Mouse (Mus musculus): ENCODE measurements around the gene Sppl2b. TPM values are rescaled to one million over a fixed set of nuclear protein-coding genes. Genes with fewer than 3 reads are reported as not detected.

Sppl2b gene
- polyA plus RNA-seq, 1 experiment from 2014 or later, result 27.6 TPM

DNA sequence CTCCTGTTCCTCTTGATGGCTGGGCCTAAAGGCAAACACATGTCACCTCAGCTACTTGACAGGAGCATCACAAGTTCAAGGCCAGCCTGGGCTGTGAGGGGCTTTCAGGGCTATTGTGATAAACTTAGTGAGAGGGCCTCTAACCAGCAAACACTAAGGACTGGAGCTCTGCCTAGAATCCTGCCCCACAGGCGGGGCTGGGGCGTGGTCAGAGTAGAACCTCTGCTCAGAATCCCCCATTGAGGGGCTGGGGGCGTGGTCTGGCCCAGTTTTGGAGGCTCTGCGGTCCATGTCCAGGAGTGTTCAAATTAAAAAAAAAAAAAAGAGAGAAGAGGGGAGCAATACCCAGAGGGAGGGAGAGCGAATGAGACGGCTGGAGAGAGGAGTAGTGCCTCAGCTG, 40.6 kb downstream of the Sppl2b start:
- no peaks in the 10 kb centered on the region for H3K27me3 ChIP-seq (ENCODE audit: insufficient read depth, low read length)
- H3K4me3 ChIP-seq (ENCODE audit: low read depth, low read length), result no peak overlapping the region
- 83% methylated on average over 6 of the region's 6 CpGs for WGBS (ENCODE audit: insufficient replicate concordance)
- H3K27ac ChIP-seq (ENCODE audit: low read depth), result no peak overlapping the region
- no peak overlapping the region for H3K4me2 ChIP-seq (ENCODE audit: low read depth, low read length)
- peaks cover 12% of the 10 kb centered on the region; the same call in 1 of the 2 replicates for H3K36me3 ChIP-seq (replicated peaks; ENCODE audit: insufficient read depth, low read length)
- no peak for ATAC-seq
- no peak for TF ChIP-seq EP300 (IDR thresholded peaks at IDR 0.05; ENCODE audit: low read depth)
- TF ChIP-seq CTCF (IDR thresholded peaks at IDR 0.05; ENCODE audit: low read depth), result no peak
- peaks cover 13% of the 10 kb centered on the region for H3K4me1 ChIP-seq (ENCODE audit: insufficient read depth)
- H3K9ac ChIP-seq (replicated peaks), result no peak overlapping the region
- no peak for DNase-seq
- no peaks in the 10 kb centered on the region for H3K9me3 ChIP-seq (ENCODE audit: low read length)

DNA sequence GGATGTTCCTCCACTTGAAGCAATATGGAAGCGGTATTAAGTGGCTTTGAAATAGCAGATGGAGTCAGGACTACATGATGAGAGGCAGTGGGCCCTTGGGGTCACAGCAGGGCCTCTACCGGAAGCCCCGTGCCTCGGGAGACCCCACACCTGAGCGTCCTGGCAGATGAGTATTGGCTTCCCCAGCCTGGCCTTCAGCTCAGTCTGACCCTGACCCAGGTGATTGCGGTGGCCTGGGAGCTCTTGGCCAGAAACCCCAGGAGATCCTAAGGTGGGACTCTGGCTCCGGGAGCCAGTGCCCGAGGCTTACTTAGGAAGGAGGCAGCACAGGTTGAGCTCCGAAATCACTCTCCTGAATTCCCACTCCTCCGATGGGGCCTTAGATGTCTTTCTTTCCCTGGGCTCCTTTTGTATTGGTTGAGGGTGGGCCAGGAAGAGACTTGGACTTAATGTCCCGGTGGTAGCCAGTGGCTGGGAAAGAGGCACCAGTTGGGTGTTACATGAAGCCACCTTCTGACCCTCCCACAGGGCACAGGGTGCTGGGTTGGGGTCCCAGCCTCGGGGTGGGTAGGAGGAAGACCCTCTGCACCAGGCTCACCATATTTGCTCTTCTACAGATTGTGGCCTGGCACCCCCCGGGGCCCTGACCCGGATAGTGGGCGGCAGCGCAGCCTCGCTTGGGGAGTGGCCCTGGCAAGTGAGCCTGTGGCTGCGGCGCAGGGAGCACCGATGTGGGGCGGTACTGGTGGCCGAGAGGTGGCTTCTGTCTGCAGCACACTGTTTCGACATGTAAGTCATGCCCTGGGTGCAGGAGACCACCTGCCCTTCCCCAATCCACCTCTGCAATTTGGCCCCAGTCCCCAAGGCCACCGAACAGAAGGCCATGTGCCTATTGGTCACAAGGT, 41.8 kb downstream of the Sppl2b start:
- Histone ChIP-seq H3K4me1 (ENCODE audit: insufficient read depth) (peaks cover 15% of the 10 kb centered on the region), H3K9ac (replicated peaks) (no peak overlapping the region), H3K9me3 (ENCODE audit: low read length) (no peaks in the 10 kb centered on the region), H3K27me3 (ENCODE audit: insufficient read depth, low read length) (no peaks in the 10 kb centered on the region), H3K4me2 (ENCODE audit: low read depth, low read length) (no peak overlapping the region), H3K27ac (ENCODE audit: low read depth) (no peak overlapping the region), H3K4me3 (ENCODE audit: low read depth, low read length) (no peak overlapping the region), H3K36me3 (replicated peaks; ENCODE audit: insufficient read depth, low read length) (peaks cover 12% of the 10 kb centered on the region; the same call in 1 of the 2 replicates)
- ATAC-seq (no peak), DNase-seq (no peak)
- 69% methylated on average over 24 of the region's 24 CpGs for whole genome bisulfite sequencing (ENCODE audit: insufficient replicate concordance)
- TF ChIP-seq CTCF (IDR thresholded peaks at IDR 0.05; ENCODE audit: low read depth) (no peak), EP300 (IDR thresholded peaks at IDR 0.05; ENCODE audit: low read depth) (no peak)

DNA sequence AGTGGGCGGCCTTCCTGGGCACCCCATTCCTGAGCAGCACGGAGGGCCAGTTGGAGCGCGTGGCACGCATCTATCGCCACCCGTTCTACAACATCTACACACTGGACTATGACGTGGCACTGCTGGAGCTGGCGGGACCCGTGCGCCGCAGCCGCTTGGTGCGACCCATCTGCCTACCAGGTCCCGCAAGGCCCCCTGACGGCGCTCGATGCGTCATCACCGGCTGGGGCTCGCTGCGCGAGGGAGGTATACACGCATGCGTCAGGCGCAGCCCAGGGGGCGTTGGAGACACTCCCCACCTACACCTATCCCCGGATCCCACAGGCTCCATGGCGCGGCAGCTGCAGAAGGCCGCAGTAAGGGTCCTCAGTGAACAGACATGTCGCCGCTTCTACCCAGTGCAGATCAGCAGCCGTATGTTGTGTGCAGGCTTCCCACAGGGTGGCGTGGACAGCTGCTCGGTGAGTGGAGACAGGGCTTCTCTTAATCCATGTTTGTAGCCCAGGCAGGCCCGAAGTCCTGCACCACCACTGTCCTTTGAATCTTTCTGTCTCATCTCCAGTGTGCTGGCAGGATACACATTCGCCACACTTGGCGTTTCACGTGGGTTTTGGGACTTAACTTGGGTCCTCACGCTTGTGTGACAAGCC, 42.9 kb downstream of the Sppl2b start:
- Histone ChIP-seq H3K4me2 (ENCODE audit: low read depth, low read length) (no peak overlapping the region), H3K9ac (replicated peaks) (no peak overlapping the region), H3K9me3 (ENCODE audit: low read length) (no peaks in the 10 kb centered on the region), H3K27me3 (ENCODE audit: insufficient read depth, low read length) (no peaks in the 10 kb centered on the region), H3K27ac (ENCODE audit: low read depth) (no peak overlapping the region), H3K36me3 (replicated peaks; ENCODE audit: insufficient read depth, low read length) (peaks cover 14% of the 10 kb centered on the region; the same call in 1 of the 2 replicates), H3K4me3 (ENCODE audit: low read depth, low read length) (no peak overlapping the region), H3K4me1 (ENCODE audit: insufficient read depth) (peaks cover 15% of the 10 kb centered on the region)
- no peak for ATAC-seq
- no peak for TF ChIP-seq EP300 (IDR thresholded peaks at IDR 0.05; ENCODE audit: low read depth)
- DNase-seq, result no peak
- 58% methylated on average over 41 of the region's 41 CpGs for WGBS (ENCODE audit: insufficient replicate concordance)

DNA sequence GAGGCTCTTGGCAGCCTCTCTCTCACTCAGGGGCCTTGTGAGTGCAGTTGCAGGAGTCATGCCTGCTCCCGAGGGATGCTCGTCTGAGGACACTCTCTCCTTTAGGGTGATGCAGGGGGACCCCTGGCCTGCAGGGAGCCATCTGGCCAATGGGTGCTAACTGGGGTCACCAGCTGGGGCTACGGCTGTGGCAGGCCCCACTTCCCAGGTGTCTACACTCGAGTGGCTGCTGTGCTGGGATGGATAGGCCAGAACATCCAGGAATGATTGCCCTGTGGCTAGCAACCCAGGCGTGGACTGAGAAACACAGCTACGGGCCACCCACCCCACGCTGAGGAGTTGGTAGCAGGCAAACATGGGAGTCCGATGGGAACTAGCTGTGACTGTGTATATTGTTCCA, 44.0 kb downstream of the Sppl2b start:
- H3K4me2 ChIP-seq (ENCODE audit: low read depth, low read length), result peak overlapping the region; percentile 99; the same call in 1 of the 2 replicates

DNA sequence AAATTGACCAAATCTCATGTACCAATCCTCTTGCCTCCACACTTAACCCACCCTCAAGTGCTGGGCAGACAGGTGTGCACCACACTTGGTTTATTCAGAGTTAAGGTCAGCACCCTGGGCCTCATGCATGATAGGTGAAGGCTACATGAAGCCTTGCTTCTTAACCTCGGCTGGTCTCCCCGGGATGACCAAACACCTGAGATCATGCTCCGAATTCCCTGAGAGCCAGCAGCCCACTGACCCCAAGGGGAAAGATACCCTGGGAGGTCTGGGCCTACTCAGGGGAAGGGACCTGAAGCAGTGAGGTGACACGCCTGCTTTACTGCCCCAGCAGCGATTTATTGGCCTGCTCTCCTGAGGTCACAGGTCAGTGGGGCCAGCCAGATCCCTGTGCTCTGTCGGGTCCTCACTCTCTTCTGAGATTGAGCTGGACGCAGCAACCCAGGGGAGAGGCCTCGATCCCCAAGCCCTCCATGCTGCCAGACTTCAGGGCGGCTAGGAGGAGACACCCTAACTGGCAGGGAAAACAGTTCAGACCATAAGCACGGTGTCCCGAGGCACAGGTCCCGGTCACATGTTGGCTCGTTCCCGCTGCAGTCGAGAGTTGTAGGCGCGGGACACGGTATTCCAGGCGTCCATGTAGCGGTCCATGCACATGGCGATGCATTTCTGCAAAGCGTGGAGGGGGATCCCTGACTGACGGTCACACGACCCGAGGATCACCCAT, 44.7 kb downstream of the Sppl2b start:
- ATAC-seq, result no peak

More for the DNA sequence above, 44.0 kb downstream of the Sppl2b start:
- Histone ChIP-seq H3K27me3 (ENCODE audit: insufficient read depth, low read length) (no peaks in the 10 kb centered on the region), H3K9me3 (ENCODE audit: low read length) (no peaks in the 10 kb centered on the region), H3K9ac (replicated peaks) (no peak overlapping the region), H3K4me1 (ENCODE audit: insufficient read depth) (peaks cover 15% of the 10 kb centered on the region), H3K4me3 (ENCODE audit: low read depth, low read length) (no peak overlapping the region), H3K27ac (ENCODE audit: low read depth) (no peak overlapping the region), H3K36me3 (replicated peaks; ENCODE audit: insufficient read depth, low read length) (peaks cover 21% of the 10 kb centered on the region)
- DNase-seq, result no peak
- WGBS (ENCODE audit: insufficient replicate concordance), result 89% methylated on average over 8 of the region's 8 CpGs
- TF ChIP-seq EP300 (IDR thresholded peaks at IDR 0.05; ENCODE audit: low read depth) (no peak), CTCF (IDR thresholded peaks at IDR 0.05; ENCODE audit: low read depth) (no peak)
- ATAC-seq, result no peak

More for the DNA sequence above, 44.7 kb downstream of the Sppl2b start:
- H3K4me1 ChIP-seq (ENCODE audit: insufficient read depth), result peaks cover 15% of the 10 kb centered on the region
- no peaks in the 10 kb centered on the region for H3K9me3 ChIP-seq (ENCODE audit: low read length)
- H3K27ac ChIP-seq (ENCODE audit: low read depth), result peak overlapping the region; percentile 90
- peak overlapping the region; percentile 98 for H3K4me3 ChIP-seq (ENCODE audit: low read depth, low read length)
- peak overlapping the region; percentile 89 for H3K9ac ChIP-seq (replicated peaks)
- no peak for TF ChIP-seq EP300 (IDR thresholded peaks at IDR 0.05; ENCODE audit: low read depth)
- no peak for TF ChIP-seq CTCF (IDR thresholded peaks at IDR 0.05; ENCODE audit: low read depth)
- peaks cover 27% of the 10 kb centered on the region for H3K36me3 ChIP-seq (replicated peaks; ENCODE audit: insufficient read depth, low read length)
- H3K27me3 ChIP-seq (ENCODE audit: insufficient read depth, low read length), result no peaks in the 10 kb centered on the region
- no peak for DNase-seq
- 11% methylated on average over 25 of the region's 25 CpGs for WGBS (ENCODE audit: insufficient replicate concordance)
- peak overlapping the region; percentile 99 for H3K4me2 ChIP-seq (ENCODE audit: low read depth, low read length)

Measured in liver, postnatal 0 days (tissue).